Mouse (Mus musculus): ENCODE results near the gene Olfr1373.
A peak's percentile ranks its signal among the peaks of the same experiment; 100 is the strongest.

Olfr1373 gene

GRCm38 (mm10) chr11:52106037-52106436, 39.3 kb downstream of the Olfr1373 start:
- no peak for DNase-seq (ENCODE audit: low read depth)

GRCm38 (mm10) chr11:52105503-52105902, 39.8 kb downstream of the Olfr1373 start:
- no peak for DNase-seq (ENCODE audit: low read depth)

- DNase-seq (ENCODE audit: low read depth), result no peak
Observed at GRCm38 (mm10) chr11:52102977-52103376, 42.4 kb downstream of the Olfr1373 start.

GRCm38 (mm10) chr11:52099771-52100219, 45.5 kb downstream of the Olfr1373 start:
- peak; percentile 92 for DNase-seq (ENCODE audit: low read depth)

- DNase-seq (ENCODE audit: low read depth), result peak; percentile 76
Observed at GRCm38 (mm10) chr11:52099031-52099761, 46.1 kb downstream of the Olfr1373 start.

- peak; percentile 100 for DNase-seq (ENCODE audit: low read depth)
Observed at GRCm38 (mm10) chr11:52098398-52098946, 46.9 kb downstream of the Olfr1373 start, which contains the start of gene Ppp2ca. TSS of gene Ppp2ca (plus strand) at chr11:52098681.

GRCm38 (mm10) chr11:52097596-52097995, 47.7 kb downstream of the Olfr1373 start:
- no peak for DNase-seq (ENCODE audit: low read depth)

- DNase-seq (ENCODE audit: low read depth), result no peak
Observed at GRCm38 (mm10) chr11:52097016-52097415, 48.3 kb downstream of the Olfr1373 start.
